Comparison of ENCODE assay signal across 15 mouse cellular contexts in genomic region chr13:28557032-28557570, GRCm38 (mm10).
DNase-seq lines count a peak whose midpoint lies in the region; ATAC-seq and TF ChIP-seq lines count a peak whose summit lies in the region.
"Had no signal": no experiment of that assay in that cellular context is flagged by ENCODE, and none has a peak within 500 bp of the region (broad histone marks: within the 10 kb centered on the region; RNA-seq: fewer than 3 reads in every experiment).

No protein-coding gene starts in this region.

- no peaks in the 10 kb centered on the region for H3K9me3 ChIP-seq in hindbrain, embryonic 12.5 days (replicated peaks)
- no peaks in the 10 kb centered on the region for H3K9me3 ChIP-seq in hindbrain, embryonic 14.5 days (ENCODE audit: control insufficient read depth, low read length)
- no peaks in the 10 kb centered on the region for H3K9me3 ChIP-seq in liver, embryonic 14.5 days (ENCODE audit: control insufficient read depth, low read length)

- H3K9ac ChIP-seq in hindbrain, embryonic 12.5 days = no peak overlapping the region
- H3K9ac ChIP-seq in hindbrain, embryonic 14.5 days = no peak overlapping the region
- no peak overlapping the region for H3K9ac ChIP-seq in liver, embryonic 14.5 days (replicated peaks)
- H3K9ac ChIP-seq: forebrain, postnatal 0 days had no signal

- 0 out of 2 replicates have a peak overlapping the region, but pooled peaks have one; percentile 30 for H3K27ac ChIP-seq in hindbrain, embryonic 12.5 days
- H3K27ac ChIP-seq in hindbrain, embryonic 14.5 days = no peak overlapping the region
- no peak overlapping the region for H3K27ac ChIP-seq in liver, embryonic 14.5 days

- peaks cover 34% of the 10 kb centered on the region for H3K4me1 ChIP-seq in hindbrain, embryonic 12.5 days
- peaks cover 29% of the 10 kb centered on the region for H3K4me1 ChIP-seq in hindbrain, embryonic 14.5 days (replicated peaks; ENCODE audit: control insufficient read depth, insufficient read depth, low read length)
- peaks cover 13 to 23% of the 10 kb centered on the region in 2 experiments for H3K4me1 ChIP-seq in liver, embryonic 14.5 days (replicated peaks; ENCODE audit: control insufficient read depth in 2 of 2, insufficient read depth in 2 of 2, low read length in 1 of 2)

- H3K4me2 ChIP-seq in hindbrain, embryonic 12.5 days (replicated peaks) = no peak overlapping the region
- no peak overlapping the region for H3K4me2 ChIP-seq in hindbrain, embryonic 14.5 days (replicated peaks)
- no peak overlapping the region for H3K4me2 ChIP-seq in liver, embryonic 14.5 days (ENCODE audit: low read depth)
- H3K4me2 ChIP-seq: midbrain, embryonic 11.5 days had no signal

- DNase-seq in hindbrain, embryonic 14.5 days (ENCODE audit: low spot score) = no peak
- no peak for DNase-seq in liver, embryonic 14.5 days (ENCODE audit: low read depth in 3 of 3, low spot score in 3 of 3)
- no peak for DNase-seq in left cerebral cortex, postnatal 14 days (ENCODE audit: low spot score in 2 of 2)
- DNase-seq in c-Kit-positive CD71-positive TER-119-positive erythroid progenitor cells, embryonic 14.5 days (ENCODE audit: low spot score) = no peak
- no peak for DNase-seq in gastrocnemius, postnatal 25 days
- DNase-seq: adrenal gland, postnatal 25 days; cerebellum, adult 11 months; forebrain, postnatal 0 days; gastrocnemius, postnatal 14 days; kidney, adult 9 months had no signal

- no peak overlapping the region for H3K4me3 ChIP-seq in hindbrain, embryonic 12.5 days
- H3K4me3 ChIP-seq in hindbrain, embryonic 14.5 days (replicated peaks; ENCODE audit: low read length) = no peak overlapping the region
- no peak overlapping the region for H3K4me3 ChIP-seq in liver, embryonic 14.5 days (ENCODE audit: insufficient read depth in 1 of 2, low read depth in 2 of 2, low read length in 2 of 2)

- intact Hi-C loops in left cerebral cortex, postnatal 14 days (cut with DNase I) = loop anchor here (10.0 kb wide), 1 partner anchor 132 kb away; no protein-coding TSS in a partner anchor

- no peak for ATAC-seq in hindbrain, embryonic 12.5 days (ENCODE audit: low FRiP score)
- ATAC-seq in hindbrain, embryonic 14.5 days (ENCODE audit: low FRiP score) = no peak
- peak; percentile 65 for ATAC-seq in CD4-positive, CD25-positive, alpha-beta regulatory T cell, adult 4 months
- peak; percentile 57; the same call in 1 of the 2 replicates for ATAC-seq in erythroblast, adult 5-6 weeks (replicated peaks; ENCODE audit: low FRiP score, poor library complexity, severe bottlenecking)
- peak; percentile 71 for ATAC-seq in liver, embryonic 14.5 days (ENCODE audit: insufficient read depth)
- ATAC-seq: forebrain, postnatal 0 days had no signal

- H3K27me3 ChIP-seq in hindbrain, embryonic 12.5 days = no peaks in the 10 kb centered on the region
- no peaks in the 10 kb centered on the region for H3K27me3 ChIP-seq in hindbrain, embryonic 14.5 days (ENCODE audit: control insufficient read depth, insufficient read depth, low read length)
- H3K27me3 ChIP-seq in liver, embryonic 14.5 days (ENCODE audit: control insufficient read depth, insufficient read depth, low read length) = no peaks in the 10 kb centered on the region
- H3K27me3 ChIP-seq: CH12.LX had no signal

- H3K36me3 ChIP-seq in hindbrain, embryonic 12.5 days = no peaks in the 10 kb centered on the region
- no peaks in the 10 kb centered on the region for H3K36me3 ChIP-seq in hindbrain, embryonic 14.5 days (replicated peaks; ENCODE audit: control insufficient read depth, insufficient read depth)
- no peaks in the 10 kb centered on the region for H3K36me3 ChIP-seq in liver, embryonic 14.5 days (replicated peaks; ENCODE audit: control insufficient read depth, insufficient read depth, low read depth)

- WGBS in hindbrain, embryonic 12.5 days = 87% methylated on average over 4 of the region's 4 CpGs
- WGBS in hindbrain, embryonic 14.5 days = 86% methylated on average over 4 of the region's 4 CpGs
- 21% methylated on average over 4 of the region's 4 CpGs for WGBS in liver, embryonic 14.5 days (ENCODE audit: insufficient replicate concordance)

- TF ChIP-seq CTCF in liver, embryonic 14.5 days (IDR thresholded peaks at IDR 0.05; ENCODE audit: low read depth) = no peak

- no peak for TF ChIP-seq EP300 in liver, embryonic 14.5 days (IDR thresholded peaks at IDR 0.05; ENCODE audit: low read depth)

Comparison
In these comparisons a context has a peak if more than half of its experiments do, and no peak if none do; other contexts are left out.
1. ATAC-seq: peak in CD4-positive, CD25-positive, alpha-beta regulatory T cell, adult 4 months (single experiment), erythroblast, adult 5-6 weeks (single experiment) and liver, embryonic 14.5 days (single experiment); none in hindbrain, embryonic 12.5 days (single experiment) and hindbrain, embryonic 14.5 days (single experiment).